Mouse (Mus musculus): Measurements from ENCODE around the gene Pex7.

- no peak for TF ChIP-seq CTCF (IDR thresholded peaks at IDR 0.05; ENCODE audit: insufficient read depth, low read length)
- no peak for TF ChIP-seq POLR2A (IDR thresholded peaks at IDR 0.05; ENCODE audit: borderline replicate concordance, extremely low read depth, low read depth, low read length)
Observed at GRCm38 (mm10) chr10:19889908-19890307, 17.6 kb downstream of the Pex7 start.
